ENCODE assay signal across 21 mouse cellular contexts in the genomic region with DNA sequence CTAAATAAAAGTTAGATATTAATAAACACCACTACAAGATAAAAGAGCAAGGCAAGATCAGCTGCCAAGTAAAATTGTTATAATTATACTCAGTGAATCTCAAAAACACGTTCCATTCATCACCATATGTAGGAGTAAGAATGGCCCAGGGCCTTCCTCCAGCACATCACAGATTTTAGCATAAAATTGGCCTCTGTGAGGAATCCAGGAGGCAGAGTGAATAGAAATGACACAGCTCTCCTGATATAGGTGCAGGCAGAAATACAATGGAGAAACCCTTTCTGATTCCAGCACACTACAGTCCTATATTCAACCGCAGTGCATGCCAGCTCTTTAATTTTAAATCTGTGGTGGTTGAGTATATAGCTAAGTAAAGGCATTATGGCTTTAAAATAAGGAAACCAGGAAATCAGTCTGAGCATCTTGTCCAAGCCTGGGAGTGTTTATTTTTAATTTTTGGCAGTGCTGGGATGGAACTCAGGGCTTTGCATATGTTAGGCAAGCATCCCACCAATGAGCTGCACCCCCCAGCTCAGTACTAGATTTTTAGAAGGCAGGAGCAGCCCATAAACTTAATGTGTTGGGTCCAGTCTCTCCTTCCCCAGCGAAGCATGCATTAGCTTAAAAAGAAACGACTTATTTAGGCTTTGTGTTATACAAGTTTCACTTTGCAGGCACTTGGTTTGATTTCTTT.
A peak's percentile ranks its signal among the peaks of the same experiment; 100 is the strongest.
DNase-seq lines count a peak whose midpoint lies in the region; ATAC-seq lines count a peak whose summit lies in the region.
"Had no signal": no experiment of that assay in that cellular context is flagged by ENCODE, and none has a peak within 500 bp of the region (broad histone marks: within the 10 kb centered on the region; RNA-seq: fewer than 3 reads in every experiment).

No protein-coding gene starts in this region.

- WGBS in forebrain, embryonic 13.5 days: 82% methylated on average over 4 of the region's 4 CpGs
- WGBS in forebrain, embryonic 12.5 days: 78% methylated on average over 4 of the region's 4 CpGs
- 73% methylated on average over 4 of the region's 4 CpGs for WGBS in midbrain, embryonic 16.5 days

- intact Hi-C loops in left cerebral cortex, postnatal 14 days (cut with DNase I): no loop called here

- no peak overlapping the region for H3K9ac ChIP-seq in forebrain, embryonic 13.5 days
- H3K9ac ChIP-seq in forebrain, embryonic 12.5 days: no peak overlapping the region
- no peak overlapping the region for H3K9ac ChIP-seq in midbrain, embryonic 16.5 days (ENCODE audit: low read depth, low read length)
- H3K9ac ChIP-seq: intestine, embryonic 15.5 days; limb, embryonic 15.5 days; liver, embryonic 14.5 days; lung, embryonic 15.5 days; midbrain, embryonic 12.5 days had no signal

- ATAC-seq in forebrain, embryonic 13.5 days: peak; percentile 63; the same call in 1 of the 2 replicates
- no peak for ATAC-seq in forebrain, embryonic 12.5 days (ENCODE audit: low FRiP score)
- ATAC-seq in midbrain, embryonic 16.5 days: no peak; the same call in 1 of the 2 replicates
- ATAC-seq: intestine, embryonic 15.5 days had no signal

- no peak overlapping the region for H3K27ac ChIP-seq in forebrain, embryonic 13.5 days
- no peak overlapping the region for H3K27ac ChIP-seq in forebrain, embryonic 12.5 days
- H3K27ac ChIP-seq in midbrain, embryonic 16.5 days (ENCODE audit: low read length): peak overlapping the region; percentile 77
- H3K27ac ChIP-seq: gastrocnemius, adult 2 months; intestine, embryonic 15.5 days; limb, embryonic 15.5 days; liver, embryonic 14.5 days; lung, embryonic 15.5 days; macrophage; midbrain, embryonic 12.5 days had no signal

- no peaks in the 10 kb centered on the region for H3K36me3 ChIP-seq in forebrain, embryonic 13.5 days (ENCODE audit: poor library complexity, severe bottlenecking)
- no peaks in the 10 kb centered on the region for H3K36me3 ChIP-seq in forebrain, embryonic 12.5 days (replicated peaks)
- H3K36me3 ChIP-seq in midbrain, embryonic 16.5 days (ENCODE audit: control insufficient read depth, insufficient read depth, low read length): no peaks in the 10 kb centered on the region
- H3K36me3 ChIP-seq: intestine, embryonic 15.5 days; limb, embryonic 15.5 days; lung, embryonic 15.5 days; midbrain, embryonic 12.5 days had no signal

- no peaks in the 10 kb centered on the region for H3K9me3 ChIP-seq in forebrain, embryonic 13.5 days (replicated peaks)
- no peaks in the 10 kb centered on the region for H3K9me3 ChIP-seq in forebrain, embryonic 12.5 days
- H3K9me3 ChIP-seq in midbrain, embryonic 16.5 days (replicated peaks; ENCODE audit: control insufficient read depth, low read length, poor library complexity, severe bottlenecking): no peaks in the 10 kb centered on the region
- H3K9me3 ChIP-seq: intestine, embryonic 15.5 days; limb, embryonic 15.5 days; lung, embryonic 15.5 days; midbrain, embryonic 12.5 days had no signal

- peaks cover 20% of the 10 kb centered on the region for H3K4me1 ChIP-seq in forebrain, embryonic 13.5 days
- peaks cover 11% of the 10 kb centered on the region for H3K4me1 ChIP-seq in forebrain, embryonic 12.5 days
- H3K4me1 ChIP-seq in midbrain, embryonic 16.5 days (ENCODE audit: control insufficient read depth, insufficient read depth, low read length): peaks cover 19% of the 10 kb centered on the region
- H3K4me1 ChIP-seq: intestine, embryonic 15.5 days; limb, embryonic 15.5 days; lung, embryonic 15.5 days had no signal

- no peak overlapping the region for H3K4me2 ChIP-seq in forebrain, embryonic 13.5 days
- no peak overlapping the region for H3K4me2 ChIP-seq in forebrain, embryonic 12.5 days
- H3K4me2 ChIP-seq in midbrain, embryonic 16.5 days (ENCODE audit: low read length): no peak overlapping the region
- H3K4me2 ChIP-seq: intestine, embryonic 15.5 days; limb, embryonic 15.5 days; lung, embryonic 15.5 days; midbrain, embryonic 12.5 days had no signal

- no peak overlapping the region for H3K4me3 ChIP-seq in forebrain, embryonic 13.5 days
- H3K4me3 ChIP-seq in forebrain, embryonic 12.5 days (replicated peaks): no peak overlapping the region
- no peak overlapping the region for H3K4me3 ChIP-seq in midbrain, embryonic 16.5 days (ENCODE audit: low read depth, low read length)
- H3K4me3 ChIP-seq: gastrocnemius, adult 2 months; intestine, embryonic 15.5 days; limb, embryonic 15.5 days; lung, embryonic 15.5 days; midbrain, embryonic 12.5 days had no signal

- H3K27me3 ChIP-seq in forebrain, embryonic 13.5 days: no peaks in the 10 kb centered on the region
- H3K27me3 ChIP-seq in forebrain, embryonic 12.5 days: no peaks in the 10 kb centered on the region
- H3K27me3 ChIP-seq in midbrain, embryonic 16.5 days (ENCODE audit: control insufficient read depth, insufficient read depth, low read depth, low read length): no peaks in the 10 kb centered on the region
- H3K27me3 ChIP-seq: intestine, embryonic 15.5 days; limb, embryonic 15.5 days; lung, embryonic 15.5 days; midbrain, embryonic 12.5 days had no signal

- peak; percentile 5 to 12 for DNase-seq in left cerebral cortex, postnatal 14 days (ENCODE audit: low spot score in 2 of 2)
- no peak for DNase-seq in left cerebral cortex, adult 11 months (ENCODE audit: low spot score)
- peak; percentile 1 for DNase-seq in right cerebral cortex, adult 18-20 months
- no peak for DNase-seq in right cerebral cortex, postnatal 25 days
- no peak for DNase-seq in cerebellum, postnatal 4 days (ENCODE audit: low spot score in 2 of 2)
- DNase-seq: adrenal gland, postnatal 14 days; cerebellum, adult 11-12 months; cerebellum, postnatal 10 days; gastrocnemius, adult 2 months; kidney, adult 8-10 months; kidney, postnatal 10 days; thymus, postnatal 25 days had no signal

Comparison
In these comparisons a context has a peak if more than half of its experiments do, and no peak if none do; other contexts are left out.
1. DNase-seq: peak in left cerebral cortex, postnatal 14 days (2 of 2) and right cerebral cortex, adult 18-20 months (single experiment); none in left cerebral cortex, adult 11 months (single experiment), right cerebral cortex, postnatal 25 days (single experiment) and cerebellum, postnatal 4 days (0 of 2).